ENCODE assay signal across 27 mouse cellular contexts in the genomic region with DNA sequence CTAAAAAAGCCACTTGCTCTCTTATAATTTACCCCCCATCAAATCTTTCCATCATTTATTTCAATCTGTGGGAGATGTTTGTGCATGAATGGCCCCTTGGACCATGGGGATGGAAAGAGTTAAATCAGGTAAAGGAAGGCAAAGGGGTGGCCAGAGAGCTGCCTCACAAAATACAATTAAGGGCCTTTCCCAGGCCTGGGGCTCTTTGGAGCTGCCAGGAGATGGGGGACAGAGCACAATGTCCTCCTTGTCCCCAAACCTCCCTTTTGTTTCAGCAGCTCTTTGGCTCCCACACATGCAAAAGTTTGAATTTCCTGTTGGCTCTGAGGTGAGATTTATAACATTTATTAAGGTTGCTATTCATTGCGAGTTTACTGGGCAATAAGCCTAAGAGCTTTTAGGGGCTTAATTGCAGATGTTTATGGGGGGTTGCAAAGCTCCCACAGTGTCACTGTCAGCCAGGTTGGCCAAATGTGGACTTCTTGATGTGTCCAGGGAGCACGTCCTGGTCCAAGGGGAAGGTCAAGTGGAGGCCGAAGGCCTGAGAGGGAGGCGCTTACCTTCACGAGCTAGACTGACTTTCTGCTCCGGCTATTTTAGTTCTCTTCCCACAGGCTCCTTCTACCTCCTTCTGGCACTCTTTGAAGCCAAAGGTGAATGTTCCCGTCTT.
A peak's percentile ranks its signal among the peaks of the same experiment; 100 is the strongest.
DNase-seq lines count a peak whose midpoint lies in the region; ATAC-seq and TF ChIP-seq lines count a peak whose summit lies in the region.
"Had no signal": no experiment of that assay in that cellular context is flagged by ENCODE, and none has a peak within 500 bp of the region (broad histone marks: within the 10 kb centered on the region; RNA-seq: fewer than 3 reads in every experiment).

No protein-coding gene starts in this region.

- H3K79me2 ChIP-seq in heart, adult 2 months (replicated peaks; ENCODE audit: control insufficient read depth, insufficient read depth, low read length), result no peaks in the 10 kb centered on the region

- H3K9ac ChIP-seq in heart, adult 2 months (ENCODE audit: low read depth, low read length), result no peak overlapping the region
- no peak overlapping the region for H3K9ac ChIP-seq in kidney, postnatal 0 days (ENCODE audit: low read depth, low read length)
- H3K9ac ChIP-seq in limb, embryonic 12.5 days (replicated peaks), result no peak overlapping the region
- H3K9ac ChIP-seq: embryonic facial prominence, embryonic 13.5 days; forebrain, embryonic 12.5 days; forebrain, embryonic 15.5 days; heart, embryonic 12.5 days; heart, embryonic 15.5 days; hindbrain, embryonic 13.5 days had no signal

- no peak overlapping the region for H3K4me3 ChIP-seq in heart, adult 2 months
- no peak overlapping the region for H3K4me3 ChIP-seq in kidney, postnatal 0 days (replicated peaks; ENCODE audit: low read depth, low read length)
- no peak overlapping the region for H3K4me3 ChIP-seq in limb, embryonic 12.5 days (replicated peaks)
- H3K4me3 ChIP-seq: embryonic facial prominence, embryonic 10.5 days; embryonic facial prominence, embryonic 13.5 days; erythroblast, embryonic 14.5 days; forebrain, embryonic 12.5 days; forebrain, embryonic 15.5 days; heart, embryonic 12.5 days; heart, embryonic 15.5 days; hindbrain, embryonic 10.5 days; hindbrain, embryonic 13.5 days had no signal

- TF ChIP-seq CTCF in heart, adult 2 months (IDR thresholded peaks at IDR 0.05), result no peak
- no peak for TF ChIP-seq CTCF in kidney, postnatal 0 days (IDR thresholded peaks at IDR 0.05; ENCODE audit: low read depth)

- 69% methylated on average over 7 of the region's 7 CpGs for WGBS in heart, adult 2 months
- WGBS in kidney, postnatal 0 days, result 28% methylated on average over 7 of the region's 7 CpGs
- 20% methylated on average over 7 of the region's 7 CpGs for WGBS in limb, embryonic 12.5 days

- H3K9me3 ChIP-seq in kidney, postnatal 0 days (replicated peaks; ENCODE audit: low read length), result no peaks in the 10 kb centered on the region
- no peaks in the 10 kb centered on the region for H3K9me3 ChIP-seq in limb, embryonic 12.5 days
- H3K9me3 ChIP-seq: embryonic facial prominence, embryonic 10.5 days; embryonic facial prominence, embryonic 13.5 days; forebrain, embryonic 12.5 days; forebrain, embryonic 15.5 days; heart, embryonic 12.5 days; heart, embryonic 15.5 days; hindbrain, embryonic 10.5 days; hindbrain, embryonic 13.5 days had no signal

- no peaks in the 10 kb centered on the region for H3K27me3 ChIP-seq in heart, adult 2 months (ENCODE audit: control insufficient read depth, insufficient read depth, low read length)
- no peaks in the 10 kb centered on the region for H3K27me3 ChIP-seq in kidney, postnatal 0 days (ENCODE audit: insufficient read depth, low read length)
- no peaks in the 10 kb centered on the region for H3K27me3 ChIP-seq in limb, embryonic 12.5 days
- H3K27me3 ChIP-seq: embryonic facial prominence, embryonic 13.5 days; forebrain, embryonic 12.5 days; forebrain, embryonic 15.5 days; heart, embryonic 12.5 days; heart, embryonic 15.5 days; hindbrain, embryonic 13.5 days had no signal

- intact Hi-C loops in heart, adult 2 months (cut with DNase I), result no loop called here

- no peak for ATAC-seq in kidney, postnatal 0 days (replicated peaks; ENCODE audit: low FRiP score, low read depth)
- peak; percentile 78 for ATAC-seq in limb, embryonic 12.5 days (ENCODE audit: insufficient number of reproducible peaks, insufficient read depth, low FRiP score, low TSS enrichment, low read depth)
- ATAC-seq: forebrain, embryonic 15.5 days; hindbrain, embryonic 16.5 days had no signal

- H3K27ac ChIP-seq in heart, adult 2 months, result no peak overlapping the region
- H3K27ac ChIP-seq in kidney, postnatal 0 days, result no peak overlapping the region
- H3K27ac ChIP-seq in limb, embryonic 12.5 days, result peak overlapping the region; percentile 57
- H3K27ac ChIP-seq: embryonic facial prominence, embryonic 10.5 days; embryonic facial prominence, embryonic 13.5 days; forebrain, embryonic 12.5 days; forebrain, embryonic 15.5 days; heart, embryonic 15.5 days; hindbrain, embryonic 10.5 days; hindbrain, embryonic 13.5 days had no signal

- no peak for TF ChIP-seq EP300 in heart, adult 2 months (IDR thresholded peaks at IDR 0.05; ENCODE audit: insufficient read depth, low read depth, low read length)

- H3K4me1 ChIP-seq in heart, adult 2 months (ENCODE audit: control insufficient read depth, insufficient read depth, low read length), result no peaks in the 10 kb centered on the region
- H3K4me1 ChIP-seq in kidney, postnatal 0 days (replicated peaks; ENCODE audit: insufficient read depth, low read length), result no peaks in the 10 kb centered on the region
- H3K4me1 ChIP-seq in limb, embryonic 12.5 days (replicated peaks), result peaks cover 40% of the 10 kb centered on the region
- H3K4me1 ChIP-seq: forebrain, embryonic 12.5 days; forebrain, embryonic 15.5 days; hindbrain, embryonic 10.5 days; hindbrain, embryonic 13.5 days had no signal

- TF ChIP-seq POLR2A in heart, adult 2 months (IDR thresholded peaks at IDR 0.05; ENCODE audit: insufficient read depth, low read depth, low read length), result no peak

- DNase-seq in heart, adult 11 months, result peak; percentile 58
- no peak for DNase-seq in heart, adult 2 months
- peak; percentile 37 for DNase-seq in kidney, postnatal 0 days (ENCODE audit: low spot score)
- no peak for DNase-seq in kidney, postnatal 4 days
- no peak for DNase-seq in adrenal gland, postnatal 14 days
- DNase-seq in thymus, postnatal 10 days (ENCODE audit: low spot score in 2 of 2), result no peak
- no peak for DNase-seq in c-Kit-positive CD71-positive TER-119-positive erythroid progenitor cells, embryonic 14.5 days (ENCODE audit: low spot score)
- DNase-seq: adrenal gland, postnatal 10 days; cerebellum, adult 8-10 months; cerebellum, postnatal 10 days; cerebellum, postnatal 36 days; embryo, embryonic 11 days; gastrocnemius, postnatal 10 days; gastrocnemius, postnatal 36 days; heart, postnatal 10 days; heart, postnatal 36 days had no signal

- H3K36me3 ChIP-seq in heart, adult 2 months (ENCODE audit: control insufficient read depth, insufficient read depth, low read length), result no peaks in the 10 kb centered on the region
- no peaks in the 10 kb centered on the region for H3K36me3 ChIP-seq in kidney, postnatal 0 days (ENCODE audit: insufficient read depth, low read length)
- H3K36me3 ChIP-seq in limb, embryonic 12.5 days, result no peaks in the 10 kb centered on the region
- H3K36me3 ChIP-seq: embryonic facial prominence, embryonic 10.5 days; embryonic facial prominence, embryonic 13.5 days; forebrain, embryonic 12.5 days; forebrain, embryonic 15.5 days; heart, embryonic 12.5 days; heart, embryonic 15.5 days; hindbrain, embryonic 10.5 days; hindbrain, embryonic 13.5 days had no signal

- H3K4me2 ChIP-seq in kidney, postnatal 0 days (ENCODE audit: low read length), result no peak overlapping the region
- H3K4me2 ChIP-seq in limb, embryonic 12.5 days, result no peak overlapping the region
- H3K4me2 ChIP-seq: embryonic facial prominence, embryonic 13.5 days; forebrain, embryonic 12.5 days; forebrain, embryonic 15.5 days; heart, embryonic 12.5 days; heart, embryonic 15.5 days; hindbrain, embryonic 13.5 days had no signal

Comparison
In these comparisons a context has a peak if more than half of its experiments do, and no peak if none do; other contexts are left out.
1. DNase-seq: peak in heart, adult 11 months (single experiment) and kidney, postnatal 0 days (single experiment); none in heart, adult 2 months (0 of 2), kidney, postnatal 4 days (0 of 2), adrenal gland, postnatal 14 days (single experiment), thymus, postnatal 10 days (0 of 2) and c-Kit-positive CD71-positive TER-119-positive erythroid progenitor cells, embryonic 14.5 days (single experiment).